Mouse (Mus musculus) heart, postnatal 0 days (tissue): ENCODE data around the gene Foxn3.

Experiments used
- CTCF ChIP-seq: IDR thresholded peaks from 2 replicates; pipeline ENCODE4 v1.5.1; 2016; ENCODE audit warnings: antibody characterized with exemption, control low read depth, low read depth
- EP300 ChIP-seq: IDR thresholded peaks from 2 replicates; pipeline ENCODE4 v1.6.1; 2016; ENCODE audit warnings: antibody characterized with exemption, low read depth

DNA sequence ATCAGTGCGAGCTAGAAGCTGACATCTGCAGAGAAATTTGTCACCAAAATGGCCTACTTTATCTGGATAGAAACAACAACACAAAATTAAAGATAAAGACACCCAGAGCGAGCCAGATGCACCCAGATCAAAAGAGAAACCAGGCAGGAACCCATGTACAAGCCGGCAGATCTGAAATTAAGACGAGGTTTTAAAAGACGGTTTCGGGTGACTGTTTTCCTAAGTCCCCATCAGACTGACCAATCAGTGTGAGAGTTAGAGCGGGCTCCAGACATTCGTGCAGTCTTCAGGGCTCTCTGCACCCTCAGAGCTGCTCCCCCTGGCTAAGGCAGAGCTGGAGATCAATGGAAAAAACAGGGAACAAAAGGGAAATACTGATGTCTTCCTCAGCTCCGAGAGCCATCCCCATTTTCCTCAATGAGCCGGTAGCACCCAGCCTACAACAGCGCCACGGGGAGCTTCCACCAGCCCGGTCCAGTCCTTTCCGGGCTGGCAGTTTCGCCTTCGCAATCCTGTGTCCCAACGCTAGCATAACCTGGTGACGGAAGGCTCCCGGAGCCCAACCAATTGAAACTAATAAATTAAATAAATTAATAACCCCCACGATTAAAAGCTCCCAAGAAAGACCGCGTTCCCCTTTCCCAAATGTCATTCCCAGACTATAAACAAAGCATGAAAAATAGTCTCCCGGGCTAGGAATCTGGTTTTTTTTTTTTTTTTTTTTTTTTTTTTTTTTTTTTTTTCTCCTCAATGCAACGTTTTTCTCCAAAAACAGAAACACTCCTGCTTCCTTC, 1.1 kb downstream of the Foxn3 start:
- no peak for TF ChIP-seq CTCF
- no peak for TF ChIP-seq EP300
